12 mouse cellular contexts compared by ENCODE assay signal in genomic region chr16:96201485-96202232, GRCm38 (mm10). TPM values are rescaled to one million over a fixed set of nuclear protein-coding genes. Genes with fewer than 3 reads are reported as not detected.
DNase-seq lines count a peak whose midpoint lies in the region; ATAC-seq and TF ChIP-seq lines count a peak whose summit lies in the region.
"Had no signal": no experiment of that assay in that cellular context is flagged by ENCODE, and none has a peak within 500 bp of the region (broad histone marks: within the 10 kb centered on the region; RNA-seq: fewer than 3 reads in every experiment).

No protein-coding gene starts in this region.

- peak overlapping the region; percentile 51; the same call in 1 of the 2 replicates for H3K4me2 ChIP-seq in intestine, embryonic 14.5 days (ENCODE audit: low read length)
- no peak overlapping the region for H3K4me2 ChIP-seq in intestine, postnatal 0 days (replicated peaks; ENCODE audit: low read depth)
- H3K4me2 ChIP-seq in heart, embryonic 15.5 days, result peak overlapping the region; percentile 63
- H3K4me2 ChIP-seq in stomach, embryonic 15.5 days, result no peak overlapping the region; the same call in 1 of the 2 replicates
- no peak overlapping the region for H3K4me2 ChIP-seq in hindbrain, embryonic 11.5 days (replicated peaks; ENCODE audit: low read depth, low read length)

- TF ChIP-seq CTCF in cerebellum, adult 2 months (IDR thresholded peaks at IDR 0.05; ENCODE audit: borderline replicate concordance, insufficient read depth, low read depth, low read length), result no peak
- TF ChIP-seq CTCF in intestine, postnatal 0 days (IDR thresholded peaks at IDR 0.05; ENCODE audit: low read depth), result no peak

- no peak overlapping the region; the same call in 1 of the 2 replicates for H3K9ac ChIP-seq in intestine, embryonic 14.5 days (ENCODE audit: low read length)
- no peak overlapping the region for H3K9ac ChIP-seq in intestine, postnatal 0 days (ENCODE audit: low read depth, low read length)
- H3K9ac ChIP-seq in heart, embryonic 15.5 days, result peak overlapping the region; percentile 71
- no peak overlapping the region for H3K9ac ChIP-seq in stomach, embryonic 15.5 days
- H3K9ac ChIP-seq in hindbrain, embryonic 11.5 days (ENCODE audit: low read depth, low read length), result no peak overlapping the region
- H3K9ac ChIP-seq: lung, embryonic 15.5 days had no signal

- H3K36me3 ChIP-seq in intestine, embryonic 14.5 days (ENCODE audit: control insufficient read depth, insufficient read depth, low read length), result no peaks in the 10 kb centered on the region
- no peaks in the 10 kb centered on the region for H3K36me3 ChIP-seq in intestine, postnatal 0 days (ENCODE audit: control insufficient read depth, insufficient read depth)
- H3K36me3 ChIP-seq in heart, embryonic 15.5 days, result no peaks in the 10 kb centered on the region
- H3K36me3 ChIP-seq in stomach, embryonic 15.5 days, result no peaks in the 10 kb centered on the region
- H3K36me3 ChIP-seq in hindbrain, embryonic 11.5 days (ENCODE audit: control insufficient read depth, insufficient read depth, low read length), result no peaks in the 10 kb centered on the region
- H3K36me3 ChIP-seq: G1E; lung, embryonic 15.5 days had no signal

- H3K4me1 ChIP-seq in cerebellum, adult 2 months (ENCODE audit: control insufficient read depth, insufficient read depth, low read length), result no peaks in the 10 kb centered on the region
- peaks cover 6% of the 10 kb centered on the region for H3K4me1 ChIP-seq in intestine, embryonic 14.5 days (replicated peaks; ENCODE audit: control insufficient read depth, insufficient read depth, low read length)
- H3K4me1 ChIP-seq in intestine, postnatal 0 days (replicated peaks; ENCODE audit: control insufficient read depth, insufficient read depth, low read length), result no peaks in the 10 kb centered on the region
- H3K4me1 ChIP-seq in heart, embryonic 15.5 days (replicated peaks), result peaks cover 28% of the 10 kb centered on the region
- H3K4me1 ChIP-seq in stomach, embryonic 15.5 days, result peaks cover 10% of the 10 kb centered on the region; the same call in 1 of the 2 replicates
- H3K4me1 ChIP-seq in hindbrain, embryonic 11.5 days (replicated peaks; ENCODE audit: control insufficient read depth, insufficient read depth, low read length), result no peaks in the 10 kb centered on the region

- H3K27me3 ChIP-seq in cerebellum, adult 2 months (ENCODE audit: control insufficient read depth, insufficient read depth, low read length), result no peaks in the 10 kb centered on the region
- H3K27me3 ChIP-seq in intestine, embryonic 14.5 days (replicated peaks; ENCODE audit: control insufficient read depth, insufficient read depth, low read length), result no peaks in the 10 kb centered on the region
- H3K27me3 ChIP-seq in intestine, postnatal 0 days (replicated peaks; ENCODE audit: control insufficient read depth, insufficient read depth, low read length), result peaks cover 3% of the 10 kb centered on the region; the same call in 1 of the 2 replicates
- H3K27me3 ChIP-seq in heart, embryonic 15.5 days, result no peaks in the 10 kb centered on the region
- H3K27me3 ChIP-seq in stomach, embryonic 15.5 days (replicated peaks), result 0 out of 2 replicates have a peak, but pooled peaks cover 5% of the 10 kb centered on the region
- no peaks in the 10 kb centered on the region; the same call in 1 of the 2 replicates for H3K27me3 ChIP-seq in hindbrain, embryonic 11.5 days (ENCODE audit: control insufficient read depth, insufficient read depth, low read length)
- H3K27me3 ChIP-seq: lung, embryonic 15.5 days had no signal

- H3K27ac ChIP-seq in cerebellum, adult 2 months (ENCODE audit: insufficient read depth, low read length), result no peak overlapping the region
- peak overlapping the region; percentile 14 for H3K27ac ChIP-seq in intestine, embryonic 14.5 days (ENCODE audit: low read depth)
- no peak overlapping the region for H3K27ac ChIP-seq in intestine, postnatal 0 days (ENCODE audit: low read depth, low read length)
- peak overlapping the region; percentile 97 for H3K27ac ChIP-seq in heart, embryonic 15.5 days
- H3K27ac ChIP-seq in stomach, embryonic 15.5 days, result peak overlapping the region; percentile 67; the same call in 1 of the 2 replicates
- no peak overlapping the region for H3K27ac ChIP-seq in hindbrain, embryonic 11.5 days (ENCODE audit: low read depth, low read length)
- H3K27ac ChIP-seq: lung, embryonic 15.5 days had no signal

- no peaks in the 10 kb centered on the region for H3K9me3 ChIP-seq in intestine, embryonic 14.5 days (ENCODE audit: control insufficient read depth, low read length)
- H3K9me3 ChIP-seq in intestine, postnatal 0 days (ENCODE audit: control insufficient read depth), result no peaks in the 10 kb centered on the region
- no peaks in the 10 kb centered on the region for H3K9me3 ChIP-seq in heart, embryonic 15.5 days (replicated peaks)
- no peaks in the 10 kb centered on the region for H3K9me3 ChIP-seq in stomach, embryonic 15.5 days
- H3K9me3 ChIP-seq in hindbrain, embryonic 11.5 days (ENCODE audit: control insufficient read depth, low read length), result no peaks in the 10 kb centered on the region
- H3K9me3 ChIP-seq: G1E; lung, embryonic 15.5 days had no signal

- no peak for ATAC-seq in intestine, embryonic 14.5 days (replicated peaks; ENCODE audit: low FRiP score, low TSS enrichment, low read depth)
- ATAC-seq in intestine, postnatal 0 days, result no peak
- no peak for ATAC-seq in heart, embryonic 15.5 days (replicated peaks; ENCODE audit: insufficient number of reproducible peaks, insufficient read depth, low FRiP score, low read depth)
- no peak for ATAC-seq in stomach, embryonic 15.5 days (ENCODE audit: insufficient read depth, low FRiP score, low read depth)
- ATAC-seq in hindbrain, embryonic 11.5 days (ENCODE audit: low FRiP score), result no peak

- no peak for DNase-seq in cerebellum, adult 2 months
- no peak for DNase-seq in cerebellum, postnatal 4 days (ENCODE audit: low spot score in 2 of 2)
- DNase-seq in intestine, embryonic 14.5 days (ENCODE audit: low spot score), result no peak
- DNase-seq in thymus, adult 18-20 months, result no peak
- no peak for DNase-seq in hindbrain, embryonic 11.5 days (ENCODE audit: low spot score)
- DNase-seq: left cerebral cortex, postnatal 4 days; thymus, adult 2 months had no signal

- no peak for TF ChIP-seq POLR2A in cerebellum, adult 2 months (IDR thresholded peaks at IDR 0.05; ENCODE audit: borderline replicate concordance, insufficient read depth, low read length)

- peak overlapping the region; percentile 5 for H3K4me3 ChIP-seq in cerebellum, adult 2 months (replicated peaks; ENCODE audit: insufficient read depth, low read depth, low read length)
- H3K4me3 ChIP-seq in intestine, embryonic 14.5 days (ENCODE audit: low read depth, low read length), result 0 out of 2 replicates have a peak overlapping the region, but pooled peaks have one; percentile 25
- H3K4me3 ChIP-seq in intestine, postnatal 0 days (ENCODE audit: low read depth, low read length), result no peak overlapping the region
- H3K4me3 ChIP-seq in heart, embryonic 15.5 days, result peak overlapping the region; percentile 57
- H3K4me3 ChIP-seq in stomach, embryonic 15.5 days (replicated peaks), result no peak overlapping the region
- no peak overlapping the region for H3K4me3 ChIP-seq in hindbrain, embryonic 11.5 days (ENCODE audit: low read depth, low read length)
- H3K4me3 ChIP-seq: lung, embryonic 15.5 days had no signal

- 83% methylated on average over 11 of the region's 11 CpGs for WGBS in cerebellum, adult 2 months
- 56% methylated on average over 11 of the region's 11 CpGs for WGBS in intestine, embryonic 14.5 days
- 65% methylated on average over 11 of the region's 11 CpGs for WGBS in intestine, postnatal 0 days
- WGBS in heart, embryonic 15.5 days, result 39% methylated on average over 11 of the region's 11 CpGs
- WGBS in stomach, embryonic 15.5 days, result 57% methylated on average over 11 of the region's 11 CpGs
- 79% methylated on average over 11 of the region's 11 CpGs for WGBS in hindbrain, embryonic 11.5 days

RNA-seq across cellular contexts. Expression of gene Sh3bgr, which starts 1.4 kb away (rescaled TPM):
- 38.3 and 54.5 TPM in 2 replicates for polyA plus RNA-seq in cerebellum, adult 2 months (2012; rRNA removed)
- 29.7 and 30.9 TPM in 2 replicates for polyA plus RNA-seq in intestine, embryonic 14.5 days (2014; fragmentation: Nextera tagmentation; extraction: Ambion mirVana)
- polyA plus RNA-seq in intestine, postnatal 0 days (2015; fragmentation: Nextera tagmentation; extraction: Ambion mirVana), result 25.6 and 28.0 TPM in 2 replicates
- polyA plus RNA-seq in heart, embryonic 15.5 days (2015; fragmentation: Nextera tagmentation; extraction: Ambion mirVana), result 413 and 595 TPM in 2 replicates
- 29.2 and 35.6 TPM in 2 replicates for polyA plus RNA-seq in stomach, embryonic 15.5 days (2015; fragmentation: Nextera tagmentation; extraction: Ambion mirVana)
- 2.7 and 3.2 TPM in 2 replicates for polyA plus RNA-seq in hindbrain, embryonic 11.5 days (2014; fragmentation: Nextera tagmentation; extraction: Ambion mirVana)
- polyA plus RNA-seq: G1E had no signal

RNA-seq across cellular contexts. Expression of gene Lca5l, which starts 9.6 kb away (rescaled TPM):
- polyA plus RNA-seq in cerebellum, adult 2 months (2012; rRNA removed), result 2.1 and 2.5 TPM in 2 replicates
- 1.1 and 1.2 TPM in 2 replicates for polyA plus RNA-seq in intestine, embryonic 14.5 days (2014; fragmentation: Nextera tagmentation; extraction: Ambion mirVana)
- polyA plus RNA-seq in intestine, postnatal 0 days (2015; fragmentation: Nextera tagmentation; extraction: Ambion mirVana), result 0.44 and 0.59 TPM in 2 replicates
- 1.2 and 1.5 TPM in 2 replicates for polyA plus RNA-seq in heart, embryonic 15.5 days (2015; fragmentation: Nextera tagmentation; extraction: Ambion mirVana)
- 1.4 and 1.5 TPM in 2 replicates for polyA plus RNA-seq in stomach, embryonic 15.5 days (2015; fragmentation: Nextera tagmentation; extraction: Ambion mirVana)
- polyA plus RNA-seq in hindbrain, embryonic 11.5 days (2014; fragmentation: Nextera tagmentation; extraction: Ambion mirVana), result 1.3 and 1.4 TPM in 2 replicates
- polyA plus RNA-seq: G1E had no signal

RNA-seq across cellular contexts. Expression of gene B3galt5, which starts 33.9 kb away (rescaled TPM):
- 32.1 and 38.6 TPM in 2 replicates for polyA plus RNA-seq in cerebellum, adult 2 months (2012; rRNA removed)
- polyA plus RNA-seq in intestine, embryonic 14.5 days (2014; fragmentation: Nextera tagmentation; extraction: Ambion mirVana), result 1.4 and 1.7 TPM in 2 replicates
- 0.41 and 0.46 TPM in 2 replicates for polyA plus RNA-seq in intestine, postnatal 0 days (2015; fragmentation: Nextera tagmentation; extraction: Ambion mirVana)
- polyA plus RNA-seq in heart, embryonic 15.5 days (2015; fragmentation: Nextera tagmentation; extraction: Ambion mirVana), result 0.16 and 1.6 TPM in 2 replicates
- polyA plus RNA-seq in stomach, embryonic 15.5 days (2015; fragmentation: Nextera tagmentation; extraction: Ambion mirVana), result 0.35 and 0.48 TPM in 2 replicates
- 1.0 TPM in 2 replicates for polyA plus RNA-seq in hindbrain, embryonic 11.5 days (2014; fragmentation: Nextera tagmentation; extraction: Ambion mirVana)
- polyA plus RNA-seq: G1E had no signal

RNA-seq across cellular contexts. Expression of gene Wrb, which starts 56.5 kb away (rescaled TPM):
- 138 and 145 TPM in 2 replicates for polyA plus RNA-seq in cerebellum, adult 2 months (2012; rRNA removed)
- polyA plus RNA-seq in intestine, embryonic 14.5 days (2014; fragmentation: Nextera tagmentation; extraction: Ambion mirVana), result 80.0 and 89.2 TPM in 2 replicates
- polyA plus RNA-seq in intestine, postnatal 0 days (2015; fragmentation: Nextera tagmentation; extraction: Ambion mirVana), result 18.3 and 18.5 TPM in 2 replicates
- 49.2 and 52.8 TPM in 2 replicates for polyA plus RNA-seq in heart, embryonic 15.5 days (2015; fragmentation: Nextera tagmentation; extraction: Ambion mirVana)
- 60.0 and 65.5 TPM in 2 replicates for polyA plus RNA-seq in stomach, embryonic 15.5 days (2015; fragmentation: Nextera tagmentation; extraction: Ambion mirVana)
- polyA plus RNA-seq in hindbrain, embryonic 11.5 days (2014; fragmentation: Nextera tagmentation; extraction: Ambion mirVana), result 121 and 128 TPM in 2 replicates

Comparison
In these comparisons a context has a peak if more than half of its experiments do, and no peak if none do; other contexts are left out.
1. H3K27ac ChIP-seq: peak in intestine, embryonic 14.5 days (single experiment), heart, embryonic 15.5 days (single experiment) and stomach, embryonic 15.5 days (single experiment); none in cerebellum, adult 2 months (single experiment), intestine, postnatal 0 days (single experiment) and hindbrain, embryonic 11.5 days (single experiment).
2. H3K4me3 ChIP-seq: peak in cerebellum, adult 2 months (single experiment), intestine, embryonic 14.5 days (single experiment) and heart, embryonic 15.5 days (single experiment); none in intestine, postnatal 0 days (single experiment), stomach, embryonic 15.5 days (single experiment) and hindbrain, embryonic 11.5 days (single experiment).
3. H3K4me2 ChIP-seq: peak in intestine, embryonic 14.5 days (single experiment) and heart, embryonic 15.5 days (single experiment); none in intestine, postnatal 0 days (single experiment), stomach, embryonic 15.5 days (single experiment) and hindbrain, embryonic 11.5 days (single experiment).
4. RNA of gene B3galt5, which starts 33.9 kb away (polyA plus RNA-seq): 32.1 to 38.6 TPM in cerebellum, adult 2 months; 1.4 to 1.7 TPM in intestine, embryonic 14.5 days, 1.0 TPM in hindbrain, embryonic 11.5 days, 0.35 to 0.48 TPM in stomach, embryonic 15.5 days, 0.41 to 0.46 TPM in intestine, postnatal 0 days and 0.16 to 1.6 TPM in heart, embryonic 15.5 days; every median in the first group is over 10 times any median in the second.